Mouse (Mus musculus) macrophage (primary cell): ENCODE results near the gene Cacna1c. TPM values are rescaled to one million over a fixed set of nuclear protein-coding genes. Genes with fewer than 3 reads are reported as not detected.

Experiments used
- H3K27ac ChIP-seq: fragments of 350-480 bp; formaldehyde crosslinking; 2 replicates; pipeline ENCODE4 v1.9.0; 2021
- H3K36me3 ChIP-seq: fragments of 350-480 bp; formaldehyde crosslinking; 2 replicates; pipeline ENCODE4 v1.9.0; 2021; ENCODE audit errors: inconsistent target
- H3K4me3 ChIP-seq: fragments of 350-480 bp; formaldehyde crosslinking; 2 replicates; pipeline ENCODE4 v1.9.0; 2021; ENCODE audit errors: inconsistent target
- H3K79me2 ChIP-seq: fragments of 350-480 bp; formaldehyde crosslinking; 2 replicates; pipeline ENCODE4 v1.9.0; 2021; ENCODE audit errors: inconsistent target
- WGBS: methylation state at CpG from one replicate; pipeline ENCODE4 v1.1.7; 2026; ENCODE audit warnings: inconsistent platforms; ENCODE audit not compliant: missing documents; 5-methylcytosine and 5-hydroxymethylcytosine counted together
- polyA plus RNA-seq: library from polyadenylated mRNA; stranded (reverse); fragments of 250-400 nt; gene quantifications from 3 replicates; pipeline ENCODE4 v1.2.4, GENCODE M21; 2018; ENCODE audit warnings: inconsistent platforms

Gene Cacna1c
- polyA plus RNA-seq, 1 experiment from 2014 or later: not detected

GRCm38 (mm10) chr6:118992391-118992790 is 203.8 kb downstream of the Cacna1c start:
- Histone ChIP-seq H3K79me2 (no peaks in the 10 kb centered on the region), H3K36me3 (no peaks in the 10 kb centered on the region)
- 96% methylated on average over 6 of the region's 6 CpGs for WGBS

DNA sequence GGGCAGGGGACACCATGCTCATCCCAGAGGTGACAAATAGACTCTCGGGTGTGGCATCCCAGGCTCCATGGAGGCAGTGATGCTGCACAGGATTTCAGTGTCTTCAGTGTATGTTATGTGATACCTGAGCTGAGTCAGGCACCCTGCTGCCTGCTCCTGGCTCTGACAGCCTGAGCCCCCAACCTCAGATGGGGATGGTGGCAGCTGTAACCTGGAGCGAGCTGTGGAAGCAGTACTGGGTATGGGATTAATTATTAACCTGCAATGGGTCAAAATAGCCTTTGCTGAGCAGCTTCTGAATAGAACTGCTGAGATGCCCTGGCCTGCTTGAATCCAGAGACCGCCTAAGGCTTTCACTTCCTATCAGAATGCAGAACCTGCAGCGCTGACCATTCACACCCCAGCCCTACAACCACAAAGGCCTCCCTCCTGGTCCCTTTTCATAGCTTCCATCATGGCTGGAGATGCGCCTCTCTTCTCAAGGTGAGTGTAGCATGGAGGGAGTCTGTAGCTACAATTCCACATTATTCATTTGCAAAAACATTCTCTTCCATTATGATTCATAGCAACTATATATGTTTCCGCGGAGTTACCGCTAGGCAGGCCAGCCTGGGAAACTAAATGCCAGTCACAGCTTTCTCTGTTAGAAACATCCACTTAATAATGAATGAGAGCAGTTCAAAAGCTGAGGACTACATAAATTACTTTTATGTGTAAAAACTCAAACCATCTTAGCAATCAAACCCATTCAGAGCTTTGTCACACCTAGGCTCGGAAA is 206.0 kb downstream of the Cacna1c start:
- Histone ChIP-seq H3K79me2 (no peaks in the 10 kb centered on the region), H3K27ac (no peak overlapping the region), H3K36me3 (no peaks in the 10 kb centered on the region), H3K4me3 (no peak overlapping the region)
- 84% methylated on average over 8 of the region's 9 CpGs for WGBS

More at GRCm38 (mm10) chr6:118992391-118992790, 203.8 kb downstream of the Cacna1c start:
- Histone ChIP-seq H3K4me3 (no peak overlapping the region), H3K27ac (no peak overlapping the region)

- H3K36me3 ChIP-seq: no peaks in the 10 kb centered on the region
- H3K27ac ChIP-seq: no peak overlapping the region
- 59% methylated on average over 11 of the region's 11 CpGs for WGBS
- no peaks in the 10 kb centered on the region for H3K79me2 ChIP-seq
- H3K4me3 ChIP-seq: no peak overlapping the region
Measured at GRCm38 (mm10) chr6:118984181-118984901, 211.9 kb downstream of the Cacna1c start.

DNA sequence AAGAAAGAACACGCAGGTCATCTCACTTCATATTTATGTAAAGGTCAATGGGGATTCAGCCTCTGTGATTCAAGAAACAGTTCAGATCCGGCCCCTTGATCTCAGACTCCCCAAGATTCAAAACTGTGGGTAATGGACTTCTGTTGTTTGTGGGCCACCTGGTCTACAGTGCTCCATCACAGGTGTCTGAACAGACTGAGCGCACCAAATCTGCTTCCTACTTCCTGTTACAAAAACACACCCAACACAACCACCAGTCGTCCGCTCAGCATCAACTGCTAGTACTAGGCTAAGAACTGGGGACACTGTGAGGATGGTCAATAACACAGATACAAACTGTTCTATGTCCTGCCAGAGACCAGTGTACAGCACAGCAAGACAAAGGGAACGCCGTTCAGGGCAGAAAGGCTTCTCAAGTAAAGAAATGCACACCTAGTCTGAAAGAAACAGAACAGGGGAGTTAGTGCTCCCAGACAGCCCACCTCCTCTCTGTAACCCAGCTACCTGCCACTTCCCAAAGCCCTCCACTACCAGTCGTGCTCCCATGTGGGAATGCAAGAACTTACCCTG is 212.7 kb downstream of the Cacna1c start:
- no peaks in the 10 kb centered on the region for H3K79me2 ChIP-seq
- H3K36me3 ChIP-seq: no peaks in the 10 kb centered on the region
- 77% methylated on average over 8 of the region's 8 CpGs for WGBS
- H3K27ac ChIP-seq: no peak overlapping the region
- no peak overlapping the region for H3K4me3 ChIP-seq

- no peak overlapping the region for H3K4me3 ChIP-seq
- no peaks in the 10 kb centered on the region for H3K79me2 ChIP-seq
- no peak overlapping the region for H3K27ac ChIP-seq
- 67% methylated on average over 12 of the region's 12 CpGs for WGBS
- H3K36me3 ChIP-seq: no peaks in the 10 kb centered on the region
Measured at GRCm38 (mm10) chr6:118980265-118980664, 216.0 kb downstream of the Cacna1c start.

GRCm38 (mm10) chr6:118977443-118978271 is 218.6 kb downstream of the Cacna1c start:
- no peak overlapping the region for H3K27ac ChIP-seq
- H3K79me2 ChIP-seq: no peaks in the 10 kb centered on the region
- H3K4me3 ChIP-seq: no peak overlapping the region
- 83% methylated on average over 10 of the region's 10 CpGs for WGBS
- no peaks in the 10 kb centered on the region for H3K36me3 ChIP-seq

DNA sequence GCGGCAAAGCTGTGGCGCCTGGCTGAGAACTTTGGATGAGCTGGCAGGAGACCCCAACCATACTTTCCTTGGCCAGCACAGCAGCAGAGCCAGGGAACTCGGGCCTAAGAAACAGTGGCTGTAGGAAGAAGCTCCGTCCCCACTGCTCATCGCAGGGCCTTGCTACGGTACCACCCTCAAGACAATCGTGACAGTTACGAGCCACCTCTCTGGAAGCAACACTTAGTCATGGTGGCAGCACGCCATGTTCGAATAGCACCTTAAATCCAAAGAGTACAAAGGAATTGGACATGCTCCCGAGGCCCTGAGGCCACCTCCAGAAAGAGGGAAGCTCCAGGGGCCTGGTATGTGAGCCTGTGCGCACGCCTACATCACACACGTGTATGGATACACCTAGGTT is 219.6 kb downstream of the Cacna1c start:
- no peak overlapping the region for H3K4me3 ChIP-seq
- 88% methylated on average over 14 of the region's 14 CpGs for whole genome bisulfite sequencing
- H3K36me3 ChIP-seq: no peaks in the 10 kb centered on the region
- H3K79me2 ChIP-seq: no peaks in the 10 kb centered on the region
- no peak overlapping the region for H3K27ac ChIP-seq

DNA sequence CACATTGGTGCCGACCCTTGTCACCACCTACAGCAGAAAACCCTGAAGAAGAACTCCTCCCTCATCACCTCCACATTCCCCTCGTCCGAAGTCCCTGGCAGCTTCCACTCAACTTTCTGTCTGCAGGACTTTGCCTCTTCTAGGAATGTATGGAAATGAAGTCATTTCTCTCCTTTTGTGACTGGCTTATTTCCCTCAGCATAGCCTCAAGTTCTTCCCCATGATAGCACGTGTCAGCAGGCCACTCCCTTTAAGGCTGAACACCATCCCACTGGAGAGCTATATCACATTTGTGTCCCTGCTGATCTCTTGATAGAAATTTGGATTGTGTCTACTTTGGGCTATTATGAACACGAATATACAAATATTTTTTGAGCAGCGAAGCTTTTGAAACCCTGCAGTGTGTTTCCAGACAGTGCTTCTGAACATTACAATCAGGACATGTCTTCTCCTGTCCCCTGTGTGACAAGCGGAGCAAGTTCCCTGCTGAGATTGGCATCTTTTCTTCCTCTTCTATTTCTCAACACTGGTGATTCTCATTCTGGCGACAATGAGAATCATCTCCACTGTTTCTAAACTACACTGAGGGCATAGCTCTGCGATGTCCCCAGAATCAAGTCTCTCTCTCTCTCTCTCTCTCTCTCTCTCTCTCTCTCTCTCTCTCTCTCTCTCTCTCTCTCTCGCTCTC is 224.2 kb downstream of the Cacna1c start:
- H3K79me2 ChIP-seq: no peaks in the 10 kb centered on the region
- no peak overlapping the region for H3K27ac ChIP-seq
- H3K36me3 ChIP-seq: no peaks in the 10 kb centered on the region
- H3K4me3 ChIP-seq: no peak overlapping the region
- WGBS: 80% methylated on average over 9 of the region's 10 CpGs

DNA sequence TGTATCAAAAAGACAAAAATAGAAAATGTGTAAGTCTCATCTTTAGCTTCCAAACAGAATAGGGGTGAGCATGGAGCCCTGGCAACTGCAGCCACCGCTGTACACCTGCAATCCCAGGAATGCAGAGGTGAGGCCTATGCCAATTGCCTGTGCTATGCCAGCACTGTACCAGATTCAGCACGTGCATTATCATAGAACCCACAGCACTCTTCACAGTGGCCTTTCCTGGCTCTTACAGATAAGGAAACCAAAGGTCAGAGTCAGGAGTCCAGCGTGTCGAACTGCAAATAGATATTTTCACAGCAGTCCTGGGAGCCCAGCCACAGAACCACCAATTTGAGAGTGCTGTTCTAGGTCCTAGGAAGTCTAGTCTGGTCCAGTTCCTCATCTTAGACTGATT is 227.4 kb downstream of the Cacna1c start:
- no peaks in the 10 kb centered on the region for H3K36me3 ChIP-seq
- H3K79me2 ChIP-seq: no peaks in the 10 kb centered on the region
- no peak overlapping the region for H3K4me3 ChIP-seq
- H3K27ac ChIP-seq: no peak overlapping the region
- 78% methylated on average over 4 of the region's 4 CpGs for WGBS

DNA sequence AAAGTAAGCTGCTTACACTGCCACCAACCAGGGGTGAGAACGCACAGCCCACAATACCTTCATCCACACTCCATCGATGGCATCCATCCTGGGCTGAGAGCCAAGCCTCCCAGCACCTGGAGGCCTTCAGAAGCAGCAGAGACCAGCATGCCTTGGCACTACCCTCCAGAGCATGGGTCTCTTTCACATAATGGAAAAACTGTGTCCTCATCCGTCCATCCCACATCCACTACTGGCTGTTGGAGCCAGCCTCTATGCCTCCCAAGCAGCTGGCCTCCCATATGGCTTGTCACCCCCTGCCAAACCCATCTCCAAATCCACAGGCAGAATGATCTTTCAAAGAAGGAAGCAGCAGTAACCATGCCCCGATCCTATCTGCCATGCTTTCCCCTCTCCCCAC is 229.3 kb downstream of the Cacna1c start:
- Histone ChIP-seq H3K79me2 (no peaks in the 10 kb centered on the region), H3K4me3 (no peak overlapping the region), H3K36me3 (no peaks in the 10 kb centered on the region), H3K27ac (no peak overlapping the region)
- WGBS: 67% methylated on average over 4 of the region's 4 CpGs

DNA sequence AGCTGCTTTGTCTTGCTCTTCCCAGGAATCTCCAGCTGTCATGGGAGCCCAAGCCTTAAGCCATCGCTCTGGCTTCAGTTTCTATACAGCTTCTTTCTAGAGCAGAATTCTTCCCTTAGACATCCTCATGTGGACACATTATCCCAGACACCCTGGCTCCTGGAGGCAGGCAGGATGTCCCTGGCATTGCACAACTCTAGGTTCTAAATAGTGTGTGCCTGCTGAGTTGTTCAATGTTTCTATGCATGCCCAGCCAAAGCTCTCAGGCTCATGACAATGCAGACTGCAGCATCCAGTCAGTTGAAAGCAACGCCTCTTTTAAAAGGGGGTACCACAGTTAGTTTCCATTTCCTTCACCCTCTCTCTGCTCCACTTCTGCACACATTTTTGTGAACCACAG is 230.6 kb downstream of the Cacna1c start:
- Histone ChIP-seq H3K79me2 (no peaks in the 10 kb centered on the region), H3K36me3 (no peaks in the 10 kb centered on the region), H3K4me3 (no peak overlapping the region), H3K27ac (no peak overlapping the region)
- 60% methylated on average over 2 of the region's 2 CpGs for WGBS

DNA sequence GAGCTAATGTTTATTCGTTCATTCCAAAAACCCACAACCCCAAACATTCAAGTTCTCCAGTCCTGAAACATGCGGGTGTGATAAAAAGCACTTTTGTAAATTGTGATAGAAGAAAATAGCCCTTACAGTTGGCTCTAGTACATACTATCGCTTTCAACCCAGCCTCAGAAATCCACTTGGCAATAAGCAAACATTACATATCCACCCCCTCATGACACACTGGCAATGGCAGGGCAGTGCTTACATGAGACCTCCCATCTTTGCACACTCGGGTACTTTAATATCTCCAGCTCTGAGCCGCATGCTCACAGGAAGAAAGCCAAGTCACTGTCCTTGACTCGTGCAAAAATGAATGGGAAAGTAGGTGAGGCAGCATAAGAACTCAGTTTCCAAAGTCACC is 232.4 kb downstream of the Cacna1c start:
- WGBS: 86% methylated on average over 6 of the region's 6 CpGs
- H3K4me3 ChIP-seq: no peak overlapping the region
- H3K36me3 ChIP-seq: no peaks in the 10 kb centered on the region
- no peak overlapping the region for H3K27ac ChIP-seq
- H3K79me2 ChIP-seq: no peaks in the 10 kb centered on the region

- no peak overlapping the region for H3K27ac ChIP-seq
- no peaks in the 10 kb centered on the region for H3K36me3 ChIP-seq
- 46% methylated on average over 5 of the region's 5 CpGs for WGBS
- no peak overlapping the region for H3K4me3 ChIP-seq
- H3K79me2 ChIP-seq: no peaks in the 10 kb centered on the region
Measured at GRCm38 (mm10) chr6:118963283-118963682, 232.9 kb downstream of the Cacna1c start.

GRCm38 (mm10) chr6:118958529-118958928 is 237.7 kb downstream of the Cacna1c start:
- no peak overlapping the region for H3K27ac ChIP-seq
- WGBS: 58% methylated on average over 8 of the region's 9 CpGs
- no peaks in the 10 kb centered on the region for H3K36me3 ChIP-seq
- no peak overlapping the region for H3K4me3 ChIP-seq
- H3K79me2 ChIP-seq: no peaks in the 10 kb centered on the region
